Mouse (Mus musculus): ENCODE measurements at regions not wholly inside any gene's neighbourhood (a gene's known extent, or its start where the extent isn't known, plus 50 kb on each side); places are given as distances from the start of the nearest gene placed in this dataset.

DNA sequence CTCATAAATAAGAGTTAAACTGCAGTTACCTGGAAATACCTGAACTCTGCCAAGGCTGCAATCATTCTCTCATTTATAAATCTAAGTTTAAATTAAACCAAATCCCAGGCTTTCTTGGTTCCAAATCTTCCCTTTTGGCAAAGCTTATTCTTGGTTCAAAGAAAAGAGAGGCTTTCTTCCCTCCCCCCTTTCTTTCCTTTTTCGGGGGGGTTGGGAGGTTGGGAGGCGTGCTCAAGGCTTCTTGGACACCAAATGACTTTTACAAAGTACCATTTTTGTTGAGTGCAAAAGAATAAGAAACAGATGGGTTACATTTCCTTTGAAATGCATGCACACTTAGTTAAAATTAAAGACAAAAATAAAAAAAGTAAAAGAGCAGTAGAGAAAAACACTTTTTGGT, 105.4 kb upstream of the Mroh9 start:
- in situ Hi-C loops (cut with MboI, MseI): no loop called here

DNA sequence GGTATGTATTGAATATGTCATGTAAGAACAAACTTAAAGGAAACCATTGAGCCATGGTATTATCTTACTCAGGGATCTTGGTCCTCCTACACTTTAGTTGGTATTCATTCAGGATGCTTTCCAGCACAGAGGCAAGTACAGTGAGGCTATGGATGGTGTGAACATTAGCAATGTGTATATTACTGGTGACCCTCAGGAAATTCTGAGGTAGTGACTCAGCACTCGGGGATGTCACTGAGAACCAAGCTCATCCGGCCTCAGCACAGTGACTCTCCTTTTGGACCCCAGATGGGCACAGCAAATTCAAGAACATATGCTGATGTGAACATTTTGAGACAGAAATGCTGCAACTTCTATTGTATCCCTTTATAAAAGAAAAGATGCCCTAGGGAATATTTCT, 96.4 kb upstream of the Mroh9 start:
- in situ Hi-C loops (cut with MboI, MseI): no loop called here

DNA sequence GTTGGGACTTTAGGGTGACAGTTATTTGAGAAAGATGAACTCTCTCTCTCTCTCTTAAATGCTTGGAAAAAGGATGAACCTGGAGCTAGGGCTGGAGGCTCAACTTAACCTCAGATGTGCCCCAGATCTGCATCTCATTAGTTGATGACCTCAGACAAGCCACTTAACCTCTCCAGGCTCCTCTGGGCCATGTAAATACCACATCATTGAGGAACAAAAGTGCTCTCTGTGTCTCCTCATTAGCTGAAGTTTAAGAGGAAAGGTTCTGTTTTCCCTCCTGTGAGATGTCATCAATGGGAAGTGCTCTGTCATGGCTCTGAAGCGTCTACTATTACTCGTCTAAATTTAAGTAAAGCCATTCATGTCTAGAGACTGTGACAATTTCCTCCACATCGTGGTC, 91.5 kb upstream of the Mroh9 start:
- in situ Hi-C loops (cut with MboI, MseI): no loop called here

GRCm38 (mm10) chr1:163167051-163167450, 81.6 kb upstream of the Mroh9 start:
- in situ Hi-C loops (cut with MboI, MseI): no loop called here

DNA sequence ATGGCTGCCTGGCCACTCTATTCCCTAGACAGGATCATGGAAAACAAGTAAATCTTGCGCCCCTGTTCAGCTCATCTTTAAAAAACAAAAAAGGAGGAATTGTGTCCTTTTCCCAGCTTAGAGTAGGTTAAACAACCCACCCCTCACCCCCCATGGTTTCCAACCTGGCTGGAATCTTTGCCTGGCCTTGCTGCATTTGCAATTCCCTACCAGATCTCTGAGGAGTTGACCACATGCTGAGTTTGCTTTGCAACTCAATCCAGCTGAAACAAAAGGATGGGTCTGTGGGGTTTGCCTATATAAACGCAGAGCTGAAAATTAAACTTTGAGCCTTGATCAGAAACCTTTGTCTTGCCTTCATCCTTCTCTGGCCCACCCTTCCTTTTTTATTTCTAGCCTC, 78.2 kb upstream of the Mroh9 start:
- in situ Hi-C loops (cut with MboI, MseI): no loop called here

GRCm38 (mm10) chr1:163159911-163160310, 74.4 kb upstream of the Mroh9 start:
- in situ Hi-C loops (cut with MboI, MseI): no loop called here

GRCm38 (mm10) chr1:163158491-163158890, 73.0 kb upstream of the Mroh9 start:
- in situ Hi-C loops (cut with MboI, MseI): no loop called here

- in situ Hi-C loops (cut with MboI, MseI): loop anchor here in 1 of 2 experiments (5.0 kb wide), 1 partner anchor 97 kb away; no protein-coding TSS in a partner anchor
These were observed 64.9 kb upstream of the Mroh9 start for GRCm38 (mm10) chr1:163150203-163150855.

- in situ Hi-C loops (cut with MboI, MseI): loop anchor here (10.0 to 25.0 kb wide), 2 partner anchors 758 to 766 kb away; no protein-coding TSS in a partner anchor
These were observed 61.2 kb upstream of the Mroh9 start for GRCm38 (mm10) chr1:163146641-163147040.

DNA sequence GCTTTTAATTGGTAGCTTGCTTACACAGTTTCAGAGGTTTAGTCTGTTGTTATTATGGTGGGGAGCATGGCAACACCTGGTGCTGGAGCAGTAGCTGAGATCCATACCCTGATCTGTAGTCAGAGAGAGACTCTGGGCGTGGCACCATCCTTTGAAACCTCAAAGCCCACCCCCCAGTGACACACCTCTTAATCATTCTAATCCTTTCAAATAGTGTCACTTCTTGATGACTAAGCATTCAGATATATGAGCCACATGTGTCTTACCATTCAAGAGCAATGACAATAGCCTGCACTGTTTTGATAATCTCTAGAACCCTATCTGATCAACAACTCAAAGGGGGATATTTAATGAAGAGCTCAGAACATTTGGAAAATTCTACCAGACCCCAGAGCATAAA, 57.6 kb upstream of the Mroh9 start:
- in situ Hi-C loops (cut with MboI, MseI): loop anchor here (10.0 to 25.0 kb wide), 2 partner anchors 762 to 769 kb away; no protein-coding TSS in a partner anchor

GRCm38 (mm10) chr1:163141471-163141870, 56.0 kb upstream of the Mroh9 start:
- in situ Hi-C loops (cut with MboI, MseI): loop anchor here (10.0 to 25.0 kb wide), 2 partner anchors 763 to 771 kb away; no protein-coding TSS in a partner anchor

GRCm38 (mm10) chr1:163138179-163138578, 52.7 kb upstream of the Mroh9 start:
- in situ Hi-C loops (cut with MboI, MseI): loop anchor here in 1 of 2 experiments (25.0 kb wide), 1 partner anchor 774 kb away; no protein-coding TSS in a partner anchor

Data from T-helper 17 cell (primary cell).